Mouse (Mus musculus) kidney, adult 2 months (tissue): Measurements from ENCODE around the gene Wdtc1.

Source experiments
- CTCF ChIP-seq: fragments of 200-500 bp; conservative IDR thresholded peaks from 2 replicates; pipeline ENCODE4 v1.5.1; 2011; ENCODE audit warnings: low read depth, mild to moderate bottlenecking, control low read depth, low read length, moderate library complexity, mixed read lengths; ENCODE audit not compliant: insufficient read depth, insufficient read length
- POLR2A ChIP-seq: fragments of 200-500 bp; IDR thresholded peaks from one replicate; pipeline ENCODE4 v1.6.1; 2011; ENCODE audit warnings: low read depth, low read length, control low read depth

DNA sequence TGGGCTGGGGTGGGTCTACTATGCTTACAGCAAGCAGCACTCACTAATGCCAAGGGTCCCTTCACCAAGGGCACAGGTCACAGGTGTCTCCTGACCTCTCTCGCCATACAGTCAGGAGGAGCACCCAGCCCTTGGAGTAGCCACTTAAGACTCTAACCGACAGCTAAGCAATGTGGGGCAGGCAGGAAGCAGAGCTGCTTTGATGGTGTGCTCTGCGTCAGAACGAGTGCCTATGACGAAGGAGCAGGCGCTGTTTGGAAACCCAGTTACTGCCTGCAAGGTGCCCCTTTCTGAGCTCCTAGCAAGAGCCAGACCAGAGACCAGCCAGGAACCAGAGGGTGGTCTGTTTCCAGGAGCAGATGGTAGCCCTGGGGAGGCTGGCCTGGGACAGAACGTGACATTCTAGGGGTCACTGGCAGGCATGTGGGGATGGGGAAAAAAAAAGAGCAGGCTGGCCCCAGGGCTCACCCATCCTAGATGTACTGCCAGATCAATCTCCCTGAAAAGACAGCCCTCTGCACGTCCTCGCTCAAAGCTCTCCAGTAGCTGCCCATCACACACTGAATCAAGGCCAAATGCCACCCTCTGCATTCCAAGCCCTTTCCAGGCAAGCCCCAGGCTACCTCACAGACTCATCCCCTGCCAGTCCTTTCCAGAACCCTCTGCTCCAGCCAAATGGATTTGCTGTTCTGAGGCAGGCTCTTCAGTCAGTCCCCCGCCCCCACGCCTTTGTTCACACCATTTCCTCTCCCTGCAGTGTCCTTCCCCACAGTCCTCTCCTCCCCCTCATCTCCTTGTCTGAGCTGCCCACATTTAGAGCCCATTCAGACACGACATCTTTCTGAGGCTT is 54.5 kb downstream of the Wdtc1 start:
- TF ChIP-seq CTCF (no peak), POLR2A (no peak)
